Mouse (Mus musculus) stomach, embryonic 16.5 days (tissue): ENCODE measurements around the gene Fap. TPM values are rescaled to one million over a fixed set of nuclear protein-coding genes. Genes with fewer than 3 reads are reported as not detected.

Source experiments
- ATAC-seq: fragments of 200-750 bp; cut with Nextera tagmentation; 2 replicates; pipeline ENCODE4 v1.8.0; 2017; ENCODE audit warnings: moderate number of reproducible peaks, moderate TSS enrichment; ENCODE audit not compliant: insufficient read depth, low FRiP score
- H3K27ac ChIP-seq: fragments of 300-500 bp; sonication (generic); 2 replicates; pipeline ENCODE4 v1.5.1; 2014; ENCODE audit warnings: low read length
- H3K27me3 ChIP-seq: fragments of 300-500 bp; sonication (generic); 2 replicates; pipeline ENCODE4 v1.6.1; 2014; ENCODE audit warnings: low read length, control low read depth, mixed read lengths; ENCODE audit not compliant: control insufficient read depth, insufficient read depth
- H3K36me3 ChIP-seq: fragments of 300-500 bp; sonication (generic); 2 replicates; pipeline ENCODE4 v1.6.1; 2014; ENCODE audit warnings: low read length; ENCODE audit not compliant: control insufficient read depth, insufficient read depth
- H3K4me1 ChIP-seq: fragments of 300-500 bp; sonication (generic); 2 replicates; pipeline ENCODE4 v1.6.1; 2014; ENCODE audit warnings: low read length, control low read depth, mixed read lengths; ENCODE audit not compliant: control insufficient read depth, insufficient read depth
- H3K4me2 ChIP-seq: fragments of 300-500 bp; sonication (generic); 2 replicates; pipeline ENCODE4 v1.6.1; 2014; ENCODE audit warnings: low read depth, low read length, mixed read lengths
- H3K4me3 ChIP-seq: fragments of 300-500 bp; sonication (generic); replicated peaks from 2 replicates; pipeline ENCODE4 v1.5.1; 2014; ENCODE audit warnings: mild to moderate bottlenecking, low read length
- H3K9ac ChIP-seq: fragments of 300-500 bp; sonication (generic); 2 replicates; pipeline ENCODE4 v1.6.1; 2014; ENCODE audit warnings: low read length
- H3K9me3 ChIP-seq: fragments of 300-500 bp; sonication (generic); replicated peaks from 2 replicates; pipeline ENCODE4 v1.6.1; 2016; ENCODE audit warnings: low read length, control low read depth; ENCODE audit not compliant: control insufficient read depth
- WGBS: fragments of 180-500 bp; shearing (Covaris S2); extraction: QIAGEN DNeasy Blood & Tissue Kit; methylation state at CpG from one replicate; pipeline ENCODE4 v1.1.7; 2014; 5-methylcytosine and 5-hydroxymethylcytosine counted together
- polyA plus RNA-seq: library from polyadenylated mRNA; unstranded; fragments of >200 nt; fragmentation: Nextera tagmentation; extraction: Ambion mirVana; gene quantifications from 2 replicates; pipeline ENCODE4 v1.2.1, GENCODE M21; 2015

Fap gene
- 17.1 and 18.4 TPM in 2 replicates for polyA plus RNA-seq

GRCm38 (mm10) chr2:62573753-62574159 is at the start of gene Fap:
Gene Fap, minus strand, starts transcription at chr2:62574075.
- Histone ChIP-seq H3K9ac (peak within 1 kb of the TSS; percentile 45), H3K36me3 (no peaks in the 10 kb centered on the region), H3K4me2 (peak within 1 kb of the TSS; percentile 38), H3K4me1 (no peaks in the 10 kb centered on the region), H3K4me3 (peak within 1 kb of the TSS; percentile 39), H3K27me3 (no peaks in the 10 kb centered on the region), H3K9me3 (no peaks in the 10 kb centered on the region), H3K27ac (peak within 1 kb of the TSS; percentile 57)
- peak; percentile 62; the same call in 1 of the 2 replicates for ATAC-seq
- WGBS: 35% methylated on average over 12 of the region's 12 CpGs

DNA sequence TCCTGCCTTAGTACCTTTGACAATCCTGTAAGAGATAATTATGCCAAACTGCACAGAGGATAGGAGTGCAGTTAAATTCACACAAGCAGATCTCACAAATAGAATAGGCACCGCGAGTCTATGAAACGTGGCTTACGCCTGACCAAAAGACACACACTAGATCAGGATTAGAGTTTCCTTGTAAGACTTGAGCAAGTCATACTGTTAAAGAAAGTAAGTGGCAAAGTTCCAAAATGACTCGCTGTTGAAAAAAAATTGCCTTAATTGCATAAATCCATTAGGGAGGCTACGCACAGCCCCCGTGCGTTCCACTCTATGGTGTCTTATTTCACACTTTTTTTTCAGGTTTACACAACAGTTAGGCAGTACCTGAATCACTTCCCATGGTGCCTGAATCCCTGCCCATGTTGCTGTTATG is 49.2 kb upstream of the Fap start:
- Histone ChIP-seq H3K27ac (no peak overlapping the region), H3K4me2 (0 out of 2 replicates have a peak overlapping the region, but pooled peaks have one; percentile 15), H3K36me3 (no peaks in the 10 kb centered on the region), H3K9me3 (no peaks in the 10 kb centered on the region), H3K27me3 (no peaks in the 10 kb centered on the region), H3K9ac (no peak overlapping the region), H3K4me1 (peaks cover 5% of the 10 kb centered on the region; the same call in 1 of the 2 replicates), H3K4me3 (no peak overlapping the region)
- no peak for ATAC-seq
- 49% methylated on average over 8 of the region's 8 CpGs for WGBS

DNA sequence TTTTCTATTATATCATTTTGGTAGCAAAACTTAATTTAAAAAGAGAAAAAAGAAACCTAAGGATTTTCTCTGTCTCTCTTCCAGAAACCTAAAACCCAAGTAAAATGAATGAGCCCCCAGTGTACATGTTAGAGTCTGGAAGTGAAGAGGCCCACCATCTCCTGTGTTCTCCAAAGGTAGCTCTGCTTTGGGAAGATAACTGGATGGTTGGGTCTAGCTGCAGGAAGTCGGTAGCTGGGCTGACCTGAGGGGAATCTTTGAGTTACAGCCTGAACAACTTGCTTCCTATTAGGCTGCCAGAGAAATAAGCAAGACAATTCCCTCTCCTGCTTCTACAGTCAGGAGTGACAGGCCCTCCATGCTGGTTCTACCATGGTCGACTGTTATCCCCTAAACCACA is 45.8 kb upstream of the Fap start:
- H3K4me2 ChIP-seq: no peak overlapping the region
- H3K4me1 ChIP-seq: peaks cover 3% of the 10 kb centered on the region; the same call in 1 of the 2 replicates
- 60% methylated on average over 2 of the region's 2 CpGs for WGBS
- no peaks in the 10 kb centered on the region for H3K9me3 ChIP-seq
- H3K27ac ChIP-seq: no peak overlapping the region
- no peaks in the 10 kb centered on the region for H3K36me3 ChIP-seq
- no peak overlapping the region for H3K4me3 ChIP-seq
- no peak for ATAC-seq
- H3K27me3 ChIP-seq: no peaks in the 10 kb centered on the region
- H3K9ac ChIP-seq: no peak overlapping the region

- ATAC-seq: 0 out of 2 replicates have a peak, but pooled peaks have one; percentile 50
- Histone ChIP-seq H3K9ac (no peak overlapping the region), H3K4me3 (no peak overlapping the region), H3K27me3 (no peaks in the 10 kb centered on the region), H3K4me2 (no peak overlapping the region), H3K27ac (no peak overlapping the region), H3K9me3 (no peaks in the 10 kb centered on the region), H3K4me1 (peaks cover 3% of the 10 kb centered on the region; the same call in 1 of the 2 replicates), H3K36me3 (no peaks in the 10 kb centered on the region)
- 66% methylated on average over 7 of the region's 7 CpGs for WGBS
These were observed 45.1 kb upstream of the Fap start for GRCm38 (mm10) chr2:62618934-62619341.

DNA sequence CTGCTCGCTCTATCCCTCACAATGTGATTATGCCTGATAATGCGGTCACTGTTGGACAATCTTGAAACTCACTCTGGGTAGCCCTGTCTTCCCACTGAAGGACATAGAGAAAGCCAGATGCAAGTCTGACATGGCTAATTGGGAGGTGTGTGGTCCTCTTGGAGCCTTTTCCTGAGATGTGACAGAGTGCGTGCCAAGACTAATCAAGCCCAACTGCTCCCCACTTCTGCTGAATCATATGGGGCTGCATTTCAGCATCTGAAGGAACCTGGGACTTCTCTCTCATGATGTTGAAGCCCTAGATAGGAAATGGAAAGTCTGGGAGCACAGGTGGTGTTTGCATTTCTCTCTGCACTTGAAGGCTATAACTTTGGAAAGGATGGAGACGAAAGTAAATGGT is 39.3 kb upstream of the Fap start:
- no peaks in the 10 kb centered on the region for H3K36me3 ChIP-seq
- H3K27me3 ChIP-seq: no peaks in the 10 kb centered on the region
- H3K4me1 ChIP-seq: no peaks in the 10 kb centered on the region
- 98% methylated on average over 4 of the region's 4 CpGs for WGBS
- H3K9me3 ChIP-seq: no peaks in the 10 kb centered on the region
- no peak overlapping the region for H3K4me2 ChIP-seq
- H3K4me3 ChIP-seq: no peak overlapping the region
- ATAC-seq: no peak
- no peak overlapping the region for H3K27ac ChIP-seq
- no peak overlapping the region for H3K9ac ChIP-seq

DNA sequence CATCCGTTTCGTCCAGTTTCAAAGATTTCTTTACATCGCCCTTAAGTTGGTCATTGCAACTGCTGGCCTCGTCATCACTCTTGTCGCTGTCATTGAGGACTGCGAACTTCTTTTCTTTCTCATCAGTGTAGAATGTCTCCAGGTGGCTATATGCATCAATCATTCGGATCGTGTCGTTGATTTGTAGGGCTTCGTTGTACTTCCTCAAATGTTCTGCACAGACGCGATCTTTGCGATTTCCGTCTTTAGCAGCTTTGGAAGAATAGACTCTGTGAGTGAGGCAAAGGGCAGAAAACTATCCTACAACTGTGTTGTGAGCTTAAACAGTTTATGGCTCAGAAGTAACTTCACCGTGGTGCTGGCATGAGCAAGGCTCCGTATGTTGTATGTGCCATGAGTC is 32.3 kb upstream of the Fap start:
- WGBS: 82% methylated on average over 16 of the region's 16 CpGs
- Histone ChIP-seq H3K9me3 (no peaks in the 10 kb centered on the region), H3K36me3 (no peaks in the 10 kb centered on the region), H3K9ac (no peak overlapping the region), H3K4me2 (no peak overlapping the region), H3K27me3 (no peaks in the 10 kb centered on the region), H3K27ac (no peak overlapping the region), H3K4me3 (no peak overlapping the region), H3K4me1 (no peaks in the 10 kb centered on the region)
- ATAC-seq: no peak

DNA sequence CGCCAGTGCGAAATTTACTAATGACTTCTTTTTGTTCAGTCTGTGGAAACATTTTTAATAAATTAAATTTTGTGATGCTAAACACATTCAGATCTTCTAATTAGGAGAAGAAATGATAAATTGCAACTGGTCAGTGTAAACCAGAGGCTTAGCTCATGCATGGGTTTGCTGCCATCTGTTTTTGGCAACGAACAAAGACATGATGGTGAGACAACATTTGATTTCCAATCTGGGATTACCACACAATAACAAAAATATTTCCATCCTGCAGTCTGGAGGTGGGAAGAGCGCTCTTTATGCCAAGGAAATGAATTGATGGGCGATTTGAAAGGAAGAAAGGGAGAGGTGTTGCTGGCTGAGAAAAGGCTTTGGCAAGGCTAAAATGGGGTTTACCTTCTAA is 29.7 kb upstream of the Fap start:
- Histone ChIP-seq H3K4me1 (no peaks in the 10 kb centered on the region), H3K4me3 (no peak overlapping the region), H3K36me3 (no peaks in the 10 kb centered on the region), H3K4me2 (no peak overlapping the region), H3K9me3 (no peaks in the 10 kb centered on the region), H3K9ac (no peak overlapping the region), H3K27ac (no peak overlapping the region), H3K27me3 (no peaks in the 10 kb centered on the region)
- WGBS: 83% methylated on average over 5 of the region's 5 CpGs
- ATAC-seq: no peak

DNA sequence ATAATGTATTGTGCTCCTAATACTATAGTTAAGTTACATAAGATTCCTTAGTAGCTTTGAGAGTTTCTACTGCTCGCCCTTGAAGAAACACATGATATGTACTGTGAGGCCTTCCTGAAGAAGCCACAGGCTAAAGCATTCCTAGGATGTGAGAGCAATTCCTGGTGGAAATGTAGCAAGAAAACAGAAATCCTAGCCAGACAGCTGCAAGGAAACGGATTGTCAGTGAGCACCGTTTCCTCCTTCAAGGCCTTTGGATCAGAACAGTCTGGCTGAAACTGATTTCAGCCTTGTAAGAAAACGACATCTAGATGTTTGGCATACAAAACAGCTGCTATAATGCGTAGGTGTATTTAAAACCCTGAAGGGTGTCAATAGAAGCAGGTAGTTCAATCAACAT is 22.7 kb upstream of the Fap start:
- H3K9ac ChIP-seq: no peak overlapping the region
- no peak overlapping the region for H3K4me3 ChIP-seq
- no peak overlapping the region for H3K27ac ChIP-seq
- H3K9me3 ChIP-seq: no peaks in the 10 kb centered on the region
- no peak overlapping the region for H3K4me2 ChIP-seq
- no peak for ATAC-seq
- WGBS: 78% methylated on average over 5 of the region's 5 CpGs
- no peaks in the 10 kb centered on the region for H3K36me3 ChIP-seq
- H3K27me3 ChIP-seq: no peaks in the 10 kb centered on the region
- H3K4me1 ChIP-seq: no peaks in the 10 kb centered on the region

GRCm38 (mm10) chr2:62594491-62594890 is 20.6 kb upstream of the Fap start:
- H3K9ac ChIP-seq: no peak overlapping the region
- no peaks in the 10 kb centered on the region for H3K9me3 ChIP-seq
- WGBS: 80% methylated on average over 2 of the region's 2 CpGs
- no peak overlapping the region for H3K4me2 ChIP-seq
- no peaks in the 10 kb centered on the region for H3K27me3 ChIP-seq
- no peaks in the 10 kb centered on the region for H3K36me3 ChIP-seq
- H3K27ac ChIP-seq: no peak overlapping the region
- no peaks in the 10 kb centered on the region for H3K4me1 ChIP-seq
- no peak overlapping the region for H3K4me3 ChIP-seq
- ATAC-seq: no peak

DNA sequence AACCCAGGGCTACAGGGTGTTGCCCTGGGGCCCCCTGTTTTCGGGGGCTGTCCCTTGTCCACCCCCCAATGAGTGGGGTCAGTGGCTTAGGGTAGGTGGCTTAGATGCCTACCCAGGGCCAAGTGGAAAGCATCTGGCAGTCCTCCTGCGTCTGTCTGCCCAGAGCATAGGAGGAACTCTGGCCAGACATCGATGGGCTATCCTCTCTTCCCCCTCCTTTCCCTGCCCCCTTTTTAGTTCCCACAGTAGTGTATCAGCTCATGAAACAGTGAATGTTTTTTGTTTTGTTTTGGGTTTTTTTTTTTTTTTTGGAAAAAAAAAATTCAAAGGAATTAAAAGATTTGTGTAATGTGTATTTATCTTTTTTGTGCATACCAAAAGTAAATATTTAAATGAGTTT is 17.7 kb upstream of the Fap start:
- no peak overlapping the region for H3K4me3 ChIP-seq
- 66% methylated on average over 3 of the region's 3 CpGs for WGBS
- no peak for ATAC-seq

More for the DNA sequence above, 17.7 kb upstream of the Fap start:
- Histone ChIP-seq H3K36me3 (no peaks in the 10 kb centered on the region), H3K9me3 (no peaks in the 10 kb centered on the region), H3K4me2 (no peak overlapping the region), H3K27me3 (no peaks in the 10 kb centered on the region), H3K4me1 (no peaks in the 10 kb centered on the region), H3K9ac (no peak overlapping the region), H3K27ac (no peak overlapping the region)
